Mouse (Mus musculus): Measurements from ENCODE around the gene Gsap. TPM values are rescaled to one million over a fixed set of nuclear protein-coding genes. Genes with fewer than 3 reads are reported as not detected.
A peak's percentile ranks its signal among the peaks of the same experiment; 100 is the strongest.
"Not testable (repeated sequence)": the region's sequence is repeated elsewhere in the genome, so short reads cannot be mapped to it uniquely, and the experiment has no call there.

The Gsap gene
- polyA plus RNA-seq, 1 experiment from 2014 or later, result 4.7 TPM

- Histone ChIP-seq H3K9me3 (no peaks in the 10 kb centered on the region), H3K27ac (replicated peaks) (no peak overlapping the region), H3K4me3 (no peak overlapping the region), H3K9ac (no peak overlapping the region), H3K36me3 (no peaks in the 10 kb centered on the region), H3K27me3 (no peaks in the 10 kb centered on the region), H3K4me1 (replicated peaks) (peaks cover 34% of the 10 kb centered on the region), H3K4me2 (no peak overlapping the region)
- peak; percentile 71 for ATAC-seq (ENCODE audit: low read depth)
- 21% methylated on average over 4 of the region's 4 CpGs for WGBS
Observed at GRCm38 (mm10) chr5:21265049-21265448, 79.0 kb downstream of the Gsap start.

GRCm38 (mm10) chr5:21267090-21267489 is 81.0 kb downstream of the Gsap start:
- H3K4me1 ChIP-seq (replicated peaks), result peaks cover 33% of the 10 kb centered on the region
- H3K4me2 ChIP-seq, result no peak overlapping the region
- no peaks in the 10 kb centered on the region for H3K9me3 ChIP-seq
- no peaks in the 10 kb centered on the region for H3K36me3 ChIP-seq
- H3K4me3 ChIP-seq, result no peak overlapping the region
- 85% methylated on average over 2 of the region's 2 CpGs for WGBS
- ATAC-seq (ENCODE audit: low read depth), result no peak
- no peak overlapping the region for H3K27ac ChIP-seq (replicated peaks)
- H3K9ac ChIP-seq, result no peak overlapping the region
- H3K27me3 ChIP-seq, result no peaks in the 10 kb centered on the region

- Histone ChIP-seq H3K4me1 (replicated peaks) (peaks cover 23% of the 10 kb centered on the region), H3K4me3 (no peak overlapping the region), H3K9ac (no peak overlapping the region), H3K27me3 (no peaks in the 10 kb centered on the region), H3K36me3 (no peaks in the 10 kb centered on the region), H3K27ac (replicated peaks) (no peak overlapping the region), H3K4me2 (no peak overlapping the region), H3K9me3 (no peaks in the 10 kb centered on the region)
- no peak for ATAC-seq (ENCODE audit: low read depth)
- WGBS, result 74% methylated on average over 5 of the region's 5 CpGs
Observed at GRCm38 (mm10) chr5:21269446-21269845, 83.4 kb downstream of the Gsap start.

- peaks cover 24% of the 10 kb centered on the region; the same call in 1 of the 2 replicates for H3K4me1 ChIP-seq (replicated peaks)
- H3K27ac ChIP-seq (replicated peaks), result no peak overlapping the region
- H3K4me3 ChIP-seq, result no peak overlapping the region
- H3K27me3 ChIP-seq, result no peaks in the 10 kb centered on the region
- H3K4me2 ChIP-seq, result no peak overlapping the region
- H3K9ac ChIP-seq, result no peak overlapping the region
- no peaks in the 10 kb centered on the region for H3K9me3 ChIP-seq
- WGBS, result 90% methylated on average over 4 of the region's 4 CpGs
- ATAC-seq (ENCODE audit: low read depth), result no peak
- H3K36me3 ChIP-seq, result no peaks in the 10 kb centered on the region
Observed at GRCm38 (mm10) chr5:21270756-21271155, 84.7 kb downstream of the Gsap start.

- peak; percentile 61 for ATAC-seq (ENCODE audit: low read depth)
- H3K9ac ChIP-seq, result no peak overlapping the region
Observed at GRCm38 (mm10) chr5:21271386-21272354, 85.6 kb downstream of the Gsap start.

GRCm38 (mm10) chr5:21277685-21278084 is 91.6 kb downstream of the Gsap start:
- not testable (repeated sequence) for H3K36me3 ChIP-seq; H3K4me1 ChIP-seq (replicated peaks); H3K9me3 ChIP-seq; H3K27ac ChIP-seq (replicated peaks); H3K4me2 ChIP-seq; H3K9ac ChIP-seq; ATAC-seq (ENCODE audit: low read depth); H3K4me3 ChIP-seq; H3K27me3 ChIP-seq
- WGBS, result 55% methylated on average over 2 of the region's 2 CpGs

More at GRCm38 (mm10) chr5:21271386-21272354, 85.6 kb downstream of the Gsap start:
- no peak overlapping the region for H3K4me3 ChIP-seq
- H3K36me3 ChIP-seq, result no peaks in the 10 kb centered on the region
- no peak overlapping the region for H3K4me2 ChIP-seq
- H3K27me3 ChIP-seq, result no peaks in the 10 kb centered on the region
- peaks cover 24% of the 10 kb centered on the region; the same call in 1 of the 2 replicates for H3K4me1 ChIP-seq (replicated peaks)
- 42% methylated on average over 9 of the region's 9 CpGs for WGBS
- H3K9me3 ChIP-seq, result no peaks in the 10 kb centered on the region
- H3K27ac ChIP-seq (replicated peaks), result no peak overlapping the region

- Histone ChIP-seq H3K4me3 (no peak overlapping the region), H3K9ac (no peak overlapping the region), H3K27me3 (no peaks in the 10 kb centered on the region), H3K27ac (replicated peaks) (no peak overlapping the region), H3K4me2 (no peak overlapping the region), H3K9me3 (no peaks in the 10 kb centered on the region), H3K4me1 (replicated peaks) (no peaks in the 10 kb centered on the region), H3K36me3 (no peaks in the 10 kb centered on the region)
- no peak for ATAC-seq (ENCODE audit: low read depth)
- 93% methylated on average over 12 of the region's 12 CpGs for WGBS
Observed at GRCm38 (mm10) chr5:21283356-21284062, 97.5 kb downstream of the Gsap start.

GRCm38 (mm10) chr5:21288658-21289435 is 102.8 kb downstream of the Gsap start:
- Histone ChIP-seq H3K36me3 (no peaks in the 10 kb centered on the region), H3K4me2 (no peak overlapping the region), H3K4me1 (replicated peaks) (no peaks in the 10 kb centered on the region), H3K9me3 (no peaks in the 10 kb centered on the region), H3K4me3 (no peak overlapping the region), H3K27me3 (no peaks in the 10 kb centered on the region), H3K27ac (replicated peaks) (no peak overlapping the region), H3K9ac (no peak overlapping the region)
- no peak for ATAC-seq (ENCODE audit: low read depth)
- 86% methylated on average over 7 of the region's 7 CpGs for WGBS

GRCm38 (mm10) chr5:21290594-21290993 is 104.5 kb downstream of the Gsap start:
- no peaks in the 10 kb centered on the region for H3K9me3 ChIP-seq
- H3K9ac ChIP-seq, result no peak overlapping the region
- H3K27ac ChIP-seq (replicated peaks), result no peak overlapping the region
- no peak for ATAC-seq (ENCODE audit: low read depth)
- no peaks in the 10 kb centered on the region for H3K36me3 ChIP-seq
- no peaks in the 10 kb centered on the region for H3K4me1 ChIP-seq (replicated peaks)
- no peak overlapping the region for H3K4me3 ChIP-seq
- no peaks in the 10 kb centered on the region for H3K27me3 ChIP-seq
- H3K4me2 ChIP-seq, result no peak overlapping the region
- WGBS, result 90% methylated on average over 8 of the region's 8 CpGs

GRCm38 (mm10) chr5:21295683-21296082 is 109.6 kb downstream of the Gsap start:
- no peak for ATAC-seq (ENCODE audit: low read depth)
- Histone ChIP-seq H3K4me3 (no peak overlapping the region), H3K36me3 (no peaks in the 10 kb centered on the region), H3K4me2 (no peak overlapping the region), H3K27ac (replicated peaks) (no peak overlapping the region), H3K9me3 (no peaks in the 10 kb centered on the region), H3K27me3 (no peaks in the 10 kb centered on the region), H3K4me1 (replicated peaks) (no peaks in the 10 kb centered on the region), H3K9ac (no peak overlapping the region)
- WGBS, result 89% methylated on average over 8 of the region's 8 CpGs

- Histone ChIP-seq H3K4me2 (no peak overlapping the region), H3K9me3 (no peaks in the 10 kb centered on the region), H3K4me3 (no peak overlapping the region), H3K27me3 (no peaks in the 10 kb centered on the region), H3K9ac (no peak overlapping the region), H3K27ac (replicated peaks) (no peak overlapping the region), H3K4me1 (replicated peaks) (no peaks in the 10 kb centered on the region), H3K36me3 (no peaks in the 10 kb centered on the region)
- 66% methylated on average over 21 of the region's 21 CpGs for WGBS
- peak; percentile 59 for ATAC-seq (ENCODE audit: low read depth)
Observed at GRCm38 (mm10) chr5:21299076-21299755, 113.2 kb downstream of the Gsap start.

Data from neural tube, embryonic 13.5 days (tissue).